Mouse (Mus musculus): ENCODE results near the gene Rpl36a. TPM values are rescaled to one million over a fixed set of nuclear protein-coding genes. Genes with fewer than 3 reads are reported as not detected.
A peak's percentile ranks its signal among the peaks of the same experiment; 100 is the strongest.

The Rpl36a gene
- polyA plus RNA-seq, 1 experiment from 2014 or later = 352 TPM

- 92% methylated on average over 4 of the region's 4 CpGs for WGBS
- Histone ChIP-seq H3K9me3 (no peaks in the 10 kb centered on the region), H3K36me3 (replicated peaks) (peaks cover 6% of the 10 kb centered on the region; the same call in 1 of the 2 replicates), H3K27ac (replicated peaks) (no peak overlapping the region), H3K4me3 (no peak overlapping the region), H3K27me3 (replicated peaks; ENCODE audit: low read depth, poor library complexity, severe bottlenecking) (peaks cover 16% of the 10 kb centered on the region), H3K4me1 (peaks cover 6% of the 10 kb centered on the region; the same call in 1 of the 2 replicates)
- DNase-seq (ENCODE audit: low spot score) = no peak
Measured at GRCm38 (mm10) chrX:134610984-134611383, 25.5 kb downstream of the Rpl36a start.

- H3K4me3 ChIP-seq = peak overlapping the region; percentile 46
- DNase-seq (ENCODE audit: low spot score) = peak; percentile 87
Measured at GRCm38 (mm10) chrX:134612285-134612959, 27.0 kb downstream of the Rpl36a start.

GRCm38 (mm10) chrX:134614306-134614705 is 28.9 kb downstream of the Rpl36a start:
- peaks cover 6% of the 10 kb centered on the region; the same call in 1 of the 2 replicates for H3K4me1 ChIP-seq
- WGBS = 65% methylated on average over 2 of the region's 2 CpGs
- no peak overlapping the region for H3K4me3 ChIP-seq
- H3K27ac ChIP-seq (replicated peaks) = no peak overlapping the region
- H3K36me3 ChIP-seq (replicated peaks) = no peaks in the 10 kb centered on the region
- DNase-seq (ENCODE audit: low spot score) = no peak
- H3K27me3 ChIP-seq (replicated peaks; ENCODE audit: low read depth, poor library complexity, severe bottlenecking) = peaks cover 32% of the 10 kb centered on the region
- H3K9me3 ChIP-seq = no peaks in the 10 kb centered on the region

More at GRCm38 (mm10) chrX:134612285-134612959, 27.0 kb downstream of the Rpl36a start:
- Histone ChIP-seq H3K27ac (replicated peaks) (peak overlapping the region; percentile 90), H3K9me3 (no peaks in the 10 kb centered on the region), H3K36me3 (replicated peaks) (peaks cover 2% of the 10 kb centered on the region; the same call in 1 of the 2 replicates), H3K4me1 (peaks cover 6% of the 10 kb centered on the region; the same call in 1 of the 2 replicates), H3K27me3 (replicated peaks; ENCODE audit: low read depth, poor library complexity, severe bottlenecking) (peaks cover 17% of the 10 kb centered on the region)
- 14% methylated on average over 15 of the region's 15 CpGs for WGBS

- WGBS = 49% methylated on average over 9 of the region's 9 CpGs
- Histone ChIP-seq H3K27ac (replicated peaks) (no peak overlapping the region), H3K36me3 (replicated peaks) (no peaks in the 10 kb centered on the region), H3K9me3 (no peaks in the 10 kb centered on the region), H3K4me1 (no peaks in the 10 kb centered on the region), H3K4me3 (no peak overlapping the region), H3K27me3 (replicated peaks; ENCODE audit: low read depth, poor library complexity, severe bottlenecking) (peaks cover 45% of the 10 kb centered on the region)
- peak; percentile 14 for DNase-seq (ENCODE audit: low spot score)
Measured at GRCm38 (mm10) chrX:134619695-134620094, 34.2 kb downstream of the Rpl36a start.

GRCm38 (mm10) chrX:134620254-134620865 is 34.9 kb downstream of the Rpl36a start:
- H3K27me3 ChIP-seq (replicated peaks; ENCODE audit: low read depth, poor library complexity, severe bottlenecking) = peaks cover 41% of the 10 kb centered on the region
- no peak for DNase-seq (ENCODE audit: low spot score)
- no peaks in the 10 kb centered on the region for H3K9me3 ChIP-seq
- H3K36me3 ChIP-seq (replicated peaks) = no peaks in the 10 kb centered on the region
- H3K4me3 ChIP-seq = no peak overlapping the region
- no peak overlapping the region for H3K27ac ChIP-seq (replicated peaks)
- 49% methylated on average over 8 of the region's 8 CpGs for WGBS
- no peaks in the 10 kb centered on the region for H3K4me1 ChIP-seq

GRCm38 (mm10) chrX:134621685-134622084 is 36.2 kb downstream of the Rpl36a start:
- WGBS = 76% methylated on average over 3 of the region's 3 CpGs
- peaks cover 53% of the 10 kb centered on the region for H3K27me3 ChIP-seq (replicated peaks; ENCODE audit: low read depth, poor library complexity, severe bottlenecking)
- H3K4me3 ChIP-seq = no peak overlapping the region
- DNase-seq (ENCODE audit: low spot score) = no peak
- no peaks in the 10 kb centered on the region for H3K4me1 ChIP-seq
- H3K9me3 ChIP-seq = no peaks in the 10 kb centered on the region
- no peak overlapping the region for H3K27ac ChIP-seq (replicated peaks)
- H3K36me3 ChIP-seq (replicated peaks) = no peaks in the 10 kb centered on the region

GRCm38 (mm10) chrX:134623350-134623749 is 37.9 kb downstream of the Rpl36a start:
- no peaks in the 10 kb centered on the region for H3K36me3 ChIP-seq (replicated peaks)
- DNase-seq (ENCODE audit: low spot score) = no peak
- WGBS = 90% methylated on average over 4 of the region's 4 CpGs
- no peak overlapping the region for H3K27ac ChIP-seq (replicated peaks)
- H3K4me1 ChIP-seq = no peaks in the 10 kb centered on the region
- H3K9me3 ChIP-seq = no peaks in the 10 kb centered on the region
- peaks cover 48% of the 10 kb centered on the region for H3K27me3 ChIP-seq (replicated peaks; ENCODE audit: low read depth, poor library complexity, severe bottlenecking)
- H3K4me3 ChIP-seq = no peak overlapping the region

- no peaks in the 10 kb centered on the region for H3K4me1 ChIP-seq
- H3K9me3 ChIP-seq = no peaks in the 10 kb centered on the region
- H3K27me3 ChIP-seq (replicated peaks; ENCODE audit: low read depth, poor library complexity, severe bottlenecking) = peaks cover 25% of the 10 kb centered on the region
- DNase-seq (ENCODE audit: low spot score) = no peak
- no peak overlapping the region for H3K4me3 ChIP-seq
- H3K36me3 ChIP-seq (replicated peaks) = no peaks in the 10 kb centered on the region
- WGBS = 90% methylated on average over 2 of the region's 2 CpGs
- H3K27ac ChIP-seq (replicated peaks) = no peak overlapping the region
Measured at GRCm38 (mm10) chrX:134628200-134628599, 42.7 kb downstream of the Rpl36a start.

- no peak overlapping the region for H3K4me3 ChIP-seq
- H3K4me1 ChIP-seq = no peaks in the 10 kb centered on the region
- WGBS = 91% methylated on average over 5 of the region's 5 CpGs
- peaks cover 20% of the 10 kb centered on the region for H3K27me3 ChIP-seq (replicated peaks; ENCODE audit: low read depth, poor library complexity, severe bottlenecking)
- H3K27ac ChIP-seq (replicated peaks) = no peak overlapping the region
- no peaks in the 10 kb centered on the region for H3K9me3 ChIP-seq
- no peak for DNase-seq (ENCODE audit: low spot score)
- H3K36me3 ChIP-seq (replicated peaks) = no peaks in the 10 kb centered on the region
Measured at GRCm38 (mm10) chrX:134632710-134633109, 47.3 kb downstream of the Rpl36a start.

GRCm38 (mm10) chrX:134635111-134635510 is 49.7 kb downstream of the Rpl36a start:
- WGBS = 46% methylated on average over 3 of the region's 3 CpGs
- Histone ChIP-seq H3K4me3 (no peak overlapping the region), H3K27ac (replicated peaks) (no peak overlapping the region), H3K27me3 (replicated peaks; ENCODE audit: low read depth, poor library complexity, severe bottlenecking) (peaks cover 25% of the 10 kb centered on the region), H3K9me3 (no peaks in the 10 kb centered on the region), H3K4me1 (no peaks in the 10 kb centered on the region), H3K36me3 (replicated peaks) (no peaks in the 10 kb centered on the region)
- DNase-seq (ENCODE audit: low spot score) = no peak

- Histone ChIP-seq H3K4me1 (no peaks in the 10 kb centered on the region), H3K36me3 (replicated peaks) (no peaks in the 10 kb centered on the region), H3K27ac (replicated peaks) (no peak overlapping the region), H3K4me3 (no peak overlapping the region), H3K9me3 (no peaks in the 10 kb centered on the region), H3K27me3 (replicated peaks; ENCODE audit: low read depth, poor library complexity, severe bottlenecking) (peaks cover 29% of the 10 kb centered on the region)
- 61% methylated on average over 3 of the region's 3 CpGs for WGBS
- DNase-seq (ENCODE audit: low spot score) = no peak
Measured at GRCm38 (mm10) chrX:134635860-134636259, 50.4 kb downstream of the Rpl36a start.
